Mouse (Mus musculus) limb, embryonic 15.5 days (tissue): ENCODE measurements around the gene Ptpn1. TPM values are rescaled to one million over a fixed set of nuclear protein-coding genes. Genes with fewer than 3 reads are reported as not detected.
A peak's percentile ranks its signal among the peaks of the same experiment; 100 is the strongest.

Experiments
- ATAC-seq: fragments of 200-750 bp; cut with Nextera tagmentation; 2 replicates; pipeline ENCODE4 v1.8.0; 2017; ENCODE audit warnings: low read depth, moderate TSS enrichment; ENCODE audit not compliant: insufficient number of reproducible peaks, low FRiP score, low TSS enrichment
- H3K27ac ChIP-seq: fragments of 300-500 bp; sonication (generic); 2 replicates; pipeline ENCODE4 v1.5.1; 2015; ENCODE audit warnings: moderate library complexity, mild to moderate bottlenecking, inconsistent platforms
- H3K27me3 ChIP-seq: fragments of 300-500 bp; sonication (generic); 2 replicates; pipeline ENCODE4 v1.6.1; 2015; ENCODE audit warnings: inconsistent platforms
- H3K36me3 ChIP-seq: fragments of 300-500 bp; sonication (generic); 2 replicates; pipeline ENCODE4 v1.6.1; 2015; ENCODE audit warnings: inconsistent platforms
- H3K4me1 ChIP-seq: fragments of 300-500 bp; sonication (generic); 2 replicates; pipeline ENCODE4 v1.6.1; 2015; ENCODE audit warnings: inconsistent platforms
- H3K4me2 ChIP-seq: fragments of 300-500 bp; sonication (generic); 2 replicates; pipeline ENCODE4 v1.6.1; 2015; ENCODE audit warnings: mild to moderate bottlenecking, inconsistent platforms
- H3K4me3 ChIP-seq: fragments of 300-500 bp; sonication (generic); 2 replicates; pipeline ENCODE4 v1.5.1; 2015; ENCODE audit warnings: mild to moderate bottlenecking, inconsistent platforms
- H3K9ac ChIP-seq: fragments of 300-500 bp; sonication (generic); 2 replicates; pipeline ENCODE4 v1.6.1; 2015; ENCODE audit warnings: inconsistent platforms
- H3K9me3 ChIP-seq: fragments of 300-500 bp; sonication (generic); 2 replicates; pipeline ENCODE4 v1.6.1; 2016; ENCODE audit warnings: inconsistent platforms
- WGBS: fragments of 180-500 bp; shearing (Covaris S2); methylation state at CpG from one replicate; pipeline ENCODE4 v1.1.7; 2015; 5-methylcytosine and 5-hydroxymethylcytosine counted together
- polyA plus RNA-seq: library from polyadenylated mRNA; unstranded; fragments of >200 nt; fragmentation: Nextera tagmentation; extraction: Ambion mirVana; gene quantifications from 2 replicates; pipeline ENCODE4 v1.2.1, GENCODE M21; 2015

Ptpn1 gene
- polyA plus RNA-seq, 1 experiment from 2014 or later, result 50.2 TPM

DNA sequence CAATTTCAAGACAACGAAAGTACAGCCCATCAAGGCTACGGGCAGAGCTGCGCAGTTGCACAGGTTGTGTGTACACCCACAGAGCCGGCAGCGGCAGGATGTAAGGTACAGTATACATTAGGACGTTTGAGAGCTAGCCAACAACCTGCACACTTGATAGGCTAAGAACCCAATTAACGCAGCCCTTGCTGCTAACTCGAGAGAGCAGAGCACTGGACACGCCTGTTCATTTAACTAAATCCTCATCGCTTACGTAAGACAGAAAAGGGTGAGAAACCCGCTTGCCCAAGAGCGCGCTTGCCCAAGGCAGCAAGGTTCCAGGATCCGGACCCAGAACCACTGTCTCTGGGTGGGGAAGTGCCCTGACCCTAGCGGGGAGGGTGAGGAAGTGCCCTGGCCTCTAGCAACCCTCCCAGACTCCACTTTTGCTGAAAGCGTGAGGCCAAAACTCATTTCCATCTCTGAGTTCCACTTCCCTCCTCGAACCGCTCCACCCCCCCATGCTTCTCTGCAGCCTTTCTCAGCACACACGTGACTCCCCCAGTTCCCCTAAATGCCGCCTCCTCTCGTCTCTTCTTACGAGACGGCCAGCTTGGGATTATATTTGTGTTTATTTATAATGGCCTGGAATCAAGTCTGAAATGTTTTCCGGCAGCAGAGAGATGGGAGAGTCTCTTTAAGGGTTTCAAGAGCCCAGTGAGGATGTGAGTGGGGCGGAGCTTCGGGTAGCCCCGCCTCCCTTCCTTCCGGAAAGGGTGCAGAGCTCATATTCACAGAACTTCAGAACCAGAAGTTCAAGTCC is 6.9 kb upstream of the Ptpn1 start:
- peak; percentile 60 for ATAC-seq
- Histone ChIP-seq H3K9me3 (no peaks in the 10 kb centered on the region), H3K27ac (peak overlapping the region; percentile 88), H3K9ac (peak overlapping the region; percentile 46), H3K4me3 (peak overlapping the region; percentile 46), H3K27me3 (no peaks in the 10 kb centered on the region), H3K4me1 (peaks cover 26% of the 10 kb centered on the region; the same call in 1 of the 2 replicates), H3K36me3 (no peaks in the 10 kb centered on the region), H3K4me2 (peak overlapping the region; percentile 79)
- 2% methylated on average over 29 of the region's 29 CpGs for WGBS

DNA sequence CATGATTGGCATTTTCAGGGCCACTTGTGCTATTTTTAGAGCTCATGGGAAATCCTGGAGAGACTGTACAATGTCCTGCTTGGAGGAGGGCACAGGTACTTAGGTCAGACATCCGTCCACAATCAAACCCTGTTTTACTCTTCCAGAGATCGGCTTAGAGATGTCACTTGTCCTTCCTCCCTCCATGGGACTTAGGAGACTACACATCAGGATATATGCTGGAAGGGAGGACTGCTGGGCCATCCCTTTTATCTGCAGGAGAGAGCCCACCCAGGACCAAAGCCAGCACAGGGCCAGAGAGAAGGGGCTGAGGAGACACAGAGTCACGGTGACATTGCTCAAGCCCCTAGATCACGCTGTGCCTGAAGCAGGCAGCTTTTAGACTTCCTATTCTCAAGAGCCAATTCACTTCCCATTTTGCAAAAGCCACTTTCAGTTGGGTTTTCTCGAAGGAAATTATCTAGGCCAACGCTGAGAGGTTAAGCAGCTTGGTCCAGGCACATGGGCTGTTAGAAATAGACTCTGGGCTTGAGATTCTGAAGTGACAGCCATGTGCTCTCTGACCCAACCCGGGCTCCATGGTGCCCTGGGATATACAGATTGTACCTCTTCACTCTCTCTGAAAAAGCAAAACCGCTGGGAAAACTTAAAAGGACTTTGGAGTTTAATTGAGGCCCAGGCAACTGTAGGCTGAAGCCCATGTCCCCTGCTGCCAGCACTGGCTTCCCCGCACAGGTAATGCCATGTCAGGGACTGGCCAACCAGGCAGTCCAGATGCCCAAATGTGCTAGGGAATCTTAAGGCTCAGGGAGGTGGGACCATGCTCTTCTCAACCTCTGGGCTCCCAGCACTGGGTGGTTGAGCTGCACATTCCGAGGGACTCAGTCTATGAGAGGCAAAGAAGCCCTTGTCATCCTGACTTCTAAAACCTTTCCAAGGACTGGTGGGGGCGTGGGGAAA is 5.7 kb upstream of the Ptpn1 start:
- no peak overlapping the region for H3K4me2 ChIP-seq
- peak overlapping the region; percentile 88; the same call in 1 of the 2 replicates for H3K27ac ChIP-seq

DNA sequence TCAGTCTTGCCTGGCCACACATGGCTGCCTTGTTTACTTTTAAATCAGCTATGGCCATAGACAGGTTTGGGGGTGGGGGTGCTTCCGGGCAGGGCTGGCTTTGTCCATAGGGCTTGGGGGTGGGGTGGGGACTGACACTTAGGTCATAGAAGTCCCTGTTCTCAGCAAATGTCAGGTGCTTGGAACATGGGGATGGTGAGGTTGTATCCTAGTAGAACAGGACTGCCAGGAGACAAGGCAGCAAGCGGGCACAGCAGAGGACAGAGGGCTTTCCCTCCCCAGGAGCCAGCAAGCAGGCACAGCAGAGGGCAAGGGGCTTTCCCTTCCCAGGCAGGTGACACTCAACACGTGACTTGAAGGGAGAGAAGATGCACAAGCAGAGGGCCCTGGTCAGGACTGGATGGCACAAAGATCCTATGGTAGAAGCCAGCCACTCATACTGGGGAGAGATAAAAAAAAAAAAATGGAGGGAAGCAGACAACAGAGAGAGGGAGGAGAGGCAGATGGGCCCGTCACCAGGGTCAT is 3.8 kb upstream of the Ptpn1 start:
- no peak overlapping the region for H3K27ac ChIP-seq
- no peaks in the 10 kb centered on the region for H3K9me3 ChIP-seq
- H3K9ac ChIP-seq, result no peak overlapping the region
- no peaks in the 10 kb centered on the region for H3K27me3 ChIP-seq
- ATAC-seq, result no peak
- 76% methylated on average over 4 of the region's 4 CpGs for WGBS
- H3K4me1 ChIP-seq, result peaks cover 27% of the 10 kb centered on the region
- H3K4me3 ChIP-seq, result no peak overlapping the region
- H3K36me3 ChIP-seq, result no peaks in the 10 kb centered on the region
- H3K4me2 ChIP-seq, result no peak overlapping the region

More for the DNA sequence above, 5.7 kb upstream of the Ptpn1 start:
- ATAC-seq, result no peak
- Histone ChIP-seq H3K27me3 (no peaks in the 10 kb centered on the region), H3K4me1 (peaks cover 20% of the 10 kb centered on the region; the same call in 1 of the 2 replicates), H3K36me3 (no peaks in the 10 kb centered on the region), H3K9ac (no peak overlapping the region), H3K4me3 (no peak overlapping the region), H3K9me3 (no peaks in the 10 kb centered on the region)
- 85% methylated on average over 11 of the region's 11 CpGs for WGBS

DNA sequence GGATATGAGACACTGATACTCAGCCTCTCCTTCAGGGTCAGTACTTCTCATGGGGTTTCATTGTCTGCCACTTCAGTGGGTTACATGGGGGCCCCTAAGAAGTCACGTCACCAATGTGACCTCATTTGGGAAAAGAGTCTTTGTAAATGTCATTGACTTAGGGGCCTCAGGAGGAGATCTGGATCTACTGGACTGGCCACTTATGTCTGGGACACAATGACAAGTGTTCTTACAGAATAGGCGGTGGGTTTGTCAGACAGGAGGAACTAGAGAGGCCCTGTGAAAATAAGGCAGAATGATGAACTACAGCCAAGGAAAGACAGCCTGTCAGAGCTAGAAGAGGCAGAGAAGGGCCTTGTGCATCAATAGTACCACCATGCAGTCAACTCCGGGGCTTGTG is 2.9 kb upstream of the Ptpn1 start:
- no peak for ATAC-seq
- 79% methylated on average over 3 of the region's 3 CpGs for WGBS

DNA sequence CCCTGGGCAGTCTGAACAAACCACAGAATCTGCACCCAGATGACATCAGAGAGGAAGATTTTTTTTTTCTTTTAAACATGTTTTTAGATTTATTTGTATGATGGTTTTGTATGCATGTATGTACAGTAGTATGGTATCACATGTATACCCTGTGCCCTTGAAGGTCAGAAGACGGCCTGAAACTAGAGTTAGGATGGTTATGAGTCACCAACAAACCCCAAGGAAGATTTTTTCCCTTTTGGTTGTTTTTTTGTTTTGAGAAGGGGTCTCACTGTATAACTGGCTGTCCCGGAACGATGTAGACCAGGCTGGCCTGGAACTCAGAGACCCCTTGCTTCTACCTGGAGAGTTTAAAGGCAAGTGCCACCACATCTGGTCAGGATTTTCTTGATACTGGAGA is 882 bp upstream of the Ptpn1 start:
- H3K9ac ChIP-seq, result 0 out of 2 replicates have a peak overlapping the region, but pooled peaks have one; percentile 77
- H3K27ac ChIP-seq, result peak overlapping the region; percentile 83
- no peaks in the 10 kb centered on the region for H3K9me3 ChIP-seq
- peaks cover 22% of the 10 kb centered on the region for H3K4me1 ChIP-seq
- no peak for ATAC-seq
- WGBS, result 88% methylated on average over 3 of the region's 3 CpGs
- peak overlapping the region; percentile 93 for H3K4me3 ChIP-seq
- no peaks in the 10 kb centered on the region for H3K27me3 ChIP-seq
- H3K4me2 ChIP-seq, result peak overlapping the region; percentile 73; the same call in 1 of the 2 replicates
- H3K36me3 ChIP-seq, result no peaks in the 10 kb centered on the region

More for the DNA sequence above, 2.9 kb upstream of the Ptpn1 start:
- no peak overlapping the region for H3K9ac ChIP-seq
- H3K4me1 ChIP-seq, result peaks cover 36% of the 10 kb centered on the region
- no peak overlapping the region for H3K4me3 ChIP-seq
- no peak overlapping the region for H3K27ac ChIP-seq
- H3K4me2 ChIP-seq, result no peak overlapping the region
- no peaks in the 10 kb centered on the region for H3K36me3 ChIP-seq
- H3K27me3 ChIP-seq, result no peaks in the 10 kb centered on the region
- H3K9me3 ChIP-seq, result no peaks in the 10 kb centered on the region

DNA sequence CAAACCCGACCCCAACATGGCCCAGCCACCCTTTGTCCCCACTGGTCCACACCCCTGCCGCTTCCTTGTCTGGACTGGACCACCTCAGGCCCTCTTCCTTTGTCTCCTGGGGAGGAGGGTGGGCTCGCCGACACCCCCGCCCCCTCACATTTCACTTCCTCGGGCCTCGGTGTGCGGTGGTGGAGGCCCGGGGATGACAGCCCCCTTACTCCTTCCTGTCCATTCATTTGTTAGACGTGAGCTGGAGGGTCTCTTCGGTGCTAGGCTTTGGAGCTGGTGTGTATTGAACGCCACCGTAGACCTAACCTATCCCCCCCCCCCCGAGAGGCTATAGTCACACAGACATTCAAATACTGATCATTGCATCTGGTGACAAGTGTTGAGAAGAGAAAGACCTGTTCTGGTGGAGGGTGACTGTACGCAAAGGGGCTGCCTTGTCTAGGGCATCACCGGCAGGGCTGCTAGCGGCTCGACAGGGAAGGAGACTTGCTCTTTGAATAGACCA is 922 bp downstream of the Ptpn1 start:
- Histone ChIP-seq H3K9ac (peak overlapping the region; percentile 77), H3K4me2 (peak overlapping the region; percentile 73), H3K4me3 (peak overlapping the region; percentile 93), H3K9me3 (no peaks in the 10 kb centered on the region), H3K27ac (peak overlapping the region; percentile 65; the same call in 1 of the 2 replicates), H3K4me1 (peaks cover 21% of the 10 kb centered on the region), H3K27me3 (no peaks in the 10 kb centered on the region), H3K36me3 (no peaks in the 10 kb centered on the region)
- 0 out of 2 replicates have a peak, but pooled peaks have one; percentile 21 for ATAC-seq
- 1% methylated on average over 18 of the region's 18 CpGs for WGBS

DNA sequence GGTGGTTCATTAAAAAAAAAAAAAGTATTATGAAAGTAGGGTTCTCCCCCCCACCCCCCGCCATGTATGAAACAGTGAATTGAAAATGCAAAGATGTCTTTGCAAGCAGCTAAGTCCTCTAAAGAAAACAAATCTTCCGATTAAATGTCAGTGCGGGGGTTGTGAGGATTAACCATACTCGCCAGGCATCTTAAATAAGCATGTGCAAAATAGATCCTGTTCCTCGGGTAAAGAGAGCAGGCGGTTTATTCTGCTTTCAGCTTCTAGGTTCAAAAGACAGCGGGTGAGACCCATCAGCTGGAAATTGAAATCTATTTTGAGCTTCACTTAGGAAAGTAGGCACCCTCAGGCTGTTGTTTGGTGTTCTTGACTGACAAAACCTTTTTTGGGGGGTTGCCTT is 1.5 kb downstream of the Ptpn1 start:
- no peaks in the 10 kb centered on the region for H3K27me3 ChIP-seq
- H3K9me3 ChIP-seq, result no peaks in the 10 kb centered on the region
- peak overlapping the region; percentile 77; the same call in 1 of the 2 replicates for H3K9ac ChIP-seq
- peak overlapping the region; percentile 93 for H3K4me3 ChIP-seq
- peak overlapping the region; percentile 73 for H3K4me2 ChIP-seq
- 39% methylated on average over 7 of the region's 7 CpGs for WGBS
- ATAC-seq, result no peak
- no peak overlapping the region for H3K27ac ChIP-seq
- peaks cover 21% of the 10 kb centered on the region for H3K4me1 ChIP-seq
- no peaks in the 10 kb centered on the region for H3K36me3 ChIP-seq

DNA sequence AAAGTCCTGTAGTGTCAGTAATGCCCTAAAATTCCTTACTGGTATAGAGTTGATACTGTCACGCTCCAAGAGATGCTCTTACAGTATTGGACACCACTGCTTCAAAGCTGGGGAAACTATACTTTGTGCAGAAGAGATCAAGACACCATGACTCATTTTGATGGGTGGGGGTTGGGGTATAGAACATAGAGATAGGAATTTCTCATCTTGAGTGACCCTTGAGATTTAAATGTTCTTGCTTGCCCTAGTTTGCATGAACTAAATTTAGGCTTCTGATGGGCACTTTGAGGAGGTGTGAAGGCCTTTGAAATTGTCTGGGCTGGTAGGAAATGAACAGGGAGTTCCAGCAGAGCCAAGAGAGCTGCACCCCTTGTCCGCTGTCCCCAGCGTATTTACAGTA is 4.1 kb downstream of the Ptpn1 start:
- no peaks in the 10 kb centered on the region for H3K9me3 ChIP-seq
- WGBS, result 87% methylated on average over 3 of the region's 3 CpGs
- ATAC-seq, result no peak

DNA sequence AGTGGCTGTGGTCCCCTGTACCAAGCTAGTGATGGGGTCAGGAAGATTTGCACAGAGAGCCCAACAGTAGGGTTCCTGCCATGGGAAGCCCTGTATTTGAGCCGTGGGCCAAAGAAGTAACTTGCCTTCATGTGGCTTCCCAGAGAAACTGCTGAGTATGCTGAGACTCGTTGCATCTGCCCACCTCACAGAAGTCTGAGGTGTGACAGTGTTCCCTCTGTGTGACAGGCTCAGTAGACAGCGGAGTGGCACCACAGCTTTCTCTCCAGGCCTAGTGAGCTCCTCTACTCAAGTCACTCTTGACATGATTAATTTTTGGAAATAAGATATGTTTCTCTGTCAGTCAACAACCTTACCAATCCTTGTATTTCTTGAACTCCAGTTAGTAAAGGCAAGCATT is 6.9 kb downstream of the Ptpn1 start:
- Histone ChIP-seq H3K4me2 (no peak overlapping the region), H3K27ac (no peak overlapping the region), H3K36me3 (no peaks in the 10 kb centered on the region), H3K9me3 (no peaks in the 10 kb centered on the region), H3K27me3 (no peaks in the 10 kb centered on the region), H3K9ac (no peak overlapping the region), H3K4me3 (no peak overlapping the region), H3K4me1 (peaks cover 49% of the 10 kb centered on the region)
- whole genome bisulfite sequencing, result 62% methylated on average over 3 of the region's 3 CpGs
- ATAC-seq, result no peak

More for the DNA sequence above, 4.1 kb downstream of the Ptpn1 start:
- peaks cover 40% of the 10 kb centered on the region for H3K4me1 ChIP-seq
- H3K9ac ChIP-seq, result no peak overlapping the region
- H3K27me3 ChIP-seq, result no peaks in the 10 kb centered on the region
- H3K4me3 ChIP-seq, result no peak overlapping the region
- H3K27ac ChIP-seq, result no peak overlapping the region
- H3K4me2 ChIP-seq, result no peak overlapping the region
- no peaks in the 10 kb centered on the region for H3K36me3 ChIP-seq

DNA sequence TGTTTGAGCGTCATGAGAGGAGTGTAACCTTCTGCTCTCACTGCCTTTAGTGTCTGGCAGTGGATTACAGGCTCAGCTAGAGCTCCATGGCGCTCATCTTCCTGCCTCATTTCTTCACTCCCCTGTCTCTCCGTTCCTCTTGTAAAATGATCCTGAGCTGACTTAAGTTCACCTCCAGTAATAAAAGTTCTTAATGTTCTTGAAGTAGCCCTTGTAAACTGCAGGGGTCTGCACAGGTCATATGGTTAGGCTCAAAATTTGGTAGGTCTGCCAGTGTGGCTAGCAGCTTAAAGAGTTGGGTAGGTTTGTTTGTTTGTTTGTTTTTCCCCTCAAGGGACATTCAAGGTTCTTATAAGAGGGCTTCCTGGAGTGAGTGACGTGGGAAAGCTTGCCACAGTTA is 7.3 kb downstream of the Ptpn1 start:
- Histone ChIP-seq H3K9ac (no peak overlapping the region), H3K36me3 (no peaks in the 10 kb centered on the region), H3K4me3 (no peak overlapping the region), H3K4me1 (peaks cover 48% of the 10 kb centered on the region), H3K4me2 (no peak overlapping the region), H3K27ac (no peak overlapping the region), H3K27me3 (no peaks in the 10 kb centered on the region), H3K9me3 (no peaks in the 10 kb centered on the region)
- WGBS, result 40% methylated on average over 4 of the region's 4 CpGs
- ATAC-seq, result no peak

DNA sequence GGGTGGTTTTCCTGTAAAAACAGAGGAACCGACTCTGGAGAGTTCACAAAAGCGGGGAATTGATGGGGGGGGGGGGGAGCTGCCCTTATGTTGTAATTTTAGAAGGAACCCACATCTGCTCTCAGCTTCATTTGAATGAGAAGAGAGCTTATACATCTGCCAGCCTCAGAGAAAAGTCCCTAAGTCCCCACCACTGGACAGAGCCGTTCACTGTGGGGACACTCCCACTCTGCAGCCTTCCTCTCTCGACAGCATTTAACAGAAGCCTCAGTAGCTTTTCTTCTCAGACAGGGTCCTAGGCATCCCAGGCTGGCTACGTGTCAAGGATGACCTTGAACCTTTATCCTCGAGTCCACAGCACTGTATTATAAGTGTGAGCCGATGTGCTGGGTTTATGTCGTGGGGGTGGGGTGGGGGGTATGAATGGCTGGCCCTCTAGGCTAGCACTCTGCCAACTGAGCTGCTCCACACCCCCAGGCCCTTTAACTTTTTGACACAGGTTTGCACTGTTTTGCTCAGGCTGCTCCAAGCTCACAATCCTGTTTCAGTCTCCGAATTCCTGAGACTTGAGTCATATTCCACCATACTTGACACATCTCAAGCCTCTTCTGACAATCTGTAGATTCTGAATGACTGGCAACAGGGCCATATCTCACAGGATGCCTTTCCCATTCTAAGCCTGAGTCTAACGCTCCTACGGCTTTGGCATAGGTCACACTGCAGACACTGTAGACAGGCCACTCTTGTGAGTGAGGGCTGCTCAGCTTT is 8.0 kb downstream of the Ptpn1 start:
- Histone ChIP-seq H3K4me1 (peaks cover 51% of the 10 kb centered on the region), H3K36me3 (no peaks in the 10 kb centered on the region), H3K4me3 (no peak overlapping the region), H3K9me3 (no peaks in the 10 kb centered on the region), H3K27me3 (no peaks in the 10 kb centered on the region), H3K9ac (no peak overlapping the region), H3K4me2 (no peak overlapping the region), H3K27ac (no peak overlapping the region; the same call in 1 of the 2 replicates)
- no peak for ATAC-seq
- 44% methylated on average over 11 of the region's 11 CpGs for WGBS
